Mouse (Mus musculus) natural killer cell, adult 2 months (primary cell): ENCODE measurements around the gene Ogn.
"Not testable (repeated sequence)": the region's sequence is repeated elsewhere in the genome, so short reads cannot be mapped to it uniquely, and the experiment has no call there.

Source experiments
- DNase-seq, 2 experiments: peaks; one replicate each; pipeline ENCODE4 v3.0.0; 2022; ENCODE audit warnings: low spot score in 2 of 2

The Ogn gene

DNA sequence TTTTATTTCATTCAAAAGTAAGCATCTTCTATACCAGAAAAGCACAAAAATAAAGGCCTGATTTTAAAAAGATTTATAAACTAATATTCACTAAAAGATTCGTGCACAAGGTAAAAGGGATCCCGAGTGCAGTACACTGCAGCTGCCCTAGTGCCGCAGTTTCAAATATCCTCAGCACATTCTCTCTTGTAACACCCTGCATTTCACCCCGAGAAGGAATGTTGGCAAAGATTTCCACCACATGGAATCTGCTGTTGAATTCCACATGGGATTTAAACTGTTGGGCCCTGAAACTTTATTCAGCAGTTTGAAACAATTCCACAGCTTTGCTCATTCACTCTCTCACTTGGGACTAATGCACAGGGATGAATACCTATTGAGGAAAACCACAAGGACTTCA lies at the start of gene Ogn:
Gene Ogn (plus strand): TSS at position 333 of the 400 bp plus-strand sequence.
- DNase-seq: no peak

DNA sequence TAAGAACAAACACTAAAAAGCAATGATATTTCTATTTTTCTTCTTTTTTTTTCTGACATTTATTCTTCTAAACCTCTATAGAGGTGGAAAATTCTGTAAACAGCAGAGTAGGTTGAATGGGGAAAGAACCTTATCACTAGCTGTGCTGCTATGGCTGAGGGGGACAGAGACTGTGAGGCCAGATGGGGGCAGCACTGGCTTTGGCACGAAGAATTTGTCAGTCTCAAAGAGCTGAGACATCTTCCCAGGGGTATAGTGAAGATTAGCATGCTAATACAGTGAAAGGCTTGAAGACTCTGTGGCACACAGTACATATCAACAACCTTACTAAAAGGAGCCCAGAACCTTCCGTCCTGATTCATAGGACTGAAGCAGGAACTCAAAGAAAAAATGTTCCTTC lies 48.7 kb upstream of the Ogn start:
- DNase-seq: no peak

DNA sequence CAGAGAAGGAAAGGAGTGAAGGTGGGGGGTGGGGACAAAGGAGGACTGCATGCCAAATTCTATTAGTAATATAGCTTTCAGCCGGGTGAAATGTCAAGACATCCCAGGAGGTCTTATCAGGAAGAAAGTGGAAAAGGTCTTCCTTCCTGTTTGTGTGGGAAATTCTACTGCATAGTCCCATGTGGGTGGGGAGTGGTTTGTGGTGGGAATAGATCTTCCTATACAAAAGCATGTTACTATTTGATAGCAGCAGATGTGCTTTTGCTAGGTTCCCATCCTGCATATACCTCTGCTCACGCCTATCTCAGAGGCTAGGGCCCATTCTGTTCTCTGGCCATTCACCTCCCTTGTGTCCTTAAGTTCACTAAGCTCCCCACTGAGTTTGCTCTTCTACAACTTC lies 47.0 kb upstream of the Ogn start:
- no peak for DNase-seq

DNA sequence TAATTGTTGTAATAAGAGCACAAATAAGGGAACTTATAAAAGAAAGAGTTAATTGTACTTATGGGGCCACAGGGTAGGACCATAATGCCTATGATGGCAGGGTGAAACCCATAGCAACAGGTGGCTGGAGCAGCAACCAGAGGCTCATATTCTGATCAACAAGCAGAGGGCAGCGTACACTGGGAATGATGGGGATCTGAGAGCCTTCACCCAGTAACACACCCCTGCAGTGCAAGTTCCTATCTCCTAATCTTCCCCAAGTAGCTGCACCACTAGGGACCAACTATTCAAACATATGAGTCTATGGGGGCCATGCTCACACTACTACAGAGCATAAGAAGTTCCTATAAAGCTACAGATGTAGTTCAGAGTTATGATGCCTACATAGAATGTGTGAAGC lies 43.5 kb upstream of the Ogn start:
- DNase-seq: no peak

DNA sequence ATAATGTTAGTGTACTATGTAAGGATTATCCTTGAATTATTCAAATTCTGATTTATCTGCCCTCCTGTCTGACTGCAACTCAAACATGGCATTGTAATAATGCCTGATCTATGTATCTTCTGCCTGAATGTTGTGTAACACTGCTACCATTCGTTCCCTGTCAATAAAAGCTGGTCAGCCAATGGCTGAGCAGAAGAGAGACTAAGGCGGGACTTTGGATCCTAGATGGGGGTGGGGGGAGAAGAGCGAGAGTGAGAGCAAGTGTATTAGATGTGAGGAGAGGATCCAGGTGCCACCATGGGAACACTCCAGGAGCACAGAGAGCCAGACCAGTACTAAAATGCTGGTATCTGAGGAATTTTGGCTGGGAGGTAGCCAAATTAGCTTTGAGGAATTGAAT lies 37.5 kb upstream of the Ogn start:
- DNase-seq: no peak

DNA sequence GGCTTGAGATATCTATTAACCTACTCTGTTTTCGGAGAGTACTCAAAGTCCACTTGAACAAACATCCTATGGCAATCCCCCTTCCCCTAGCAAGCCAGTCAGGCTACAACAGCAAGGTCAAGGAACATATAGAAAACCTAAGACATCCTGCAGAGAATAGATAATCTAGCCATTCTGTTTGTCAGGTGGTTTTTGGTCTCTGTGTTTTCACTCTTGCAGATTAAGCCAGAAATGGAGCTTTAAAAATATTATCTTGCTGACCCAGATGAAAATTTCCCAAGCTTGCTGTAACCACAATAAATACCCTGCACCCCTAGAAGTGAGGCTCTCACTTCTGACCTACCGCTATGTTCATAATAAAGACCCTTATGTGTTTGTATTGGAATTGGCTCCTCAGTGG lies 36.4 kb upstream of the Ogn start:
- DNase-seq: no peak

DNA sequence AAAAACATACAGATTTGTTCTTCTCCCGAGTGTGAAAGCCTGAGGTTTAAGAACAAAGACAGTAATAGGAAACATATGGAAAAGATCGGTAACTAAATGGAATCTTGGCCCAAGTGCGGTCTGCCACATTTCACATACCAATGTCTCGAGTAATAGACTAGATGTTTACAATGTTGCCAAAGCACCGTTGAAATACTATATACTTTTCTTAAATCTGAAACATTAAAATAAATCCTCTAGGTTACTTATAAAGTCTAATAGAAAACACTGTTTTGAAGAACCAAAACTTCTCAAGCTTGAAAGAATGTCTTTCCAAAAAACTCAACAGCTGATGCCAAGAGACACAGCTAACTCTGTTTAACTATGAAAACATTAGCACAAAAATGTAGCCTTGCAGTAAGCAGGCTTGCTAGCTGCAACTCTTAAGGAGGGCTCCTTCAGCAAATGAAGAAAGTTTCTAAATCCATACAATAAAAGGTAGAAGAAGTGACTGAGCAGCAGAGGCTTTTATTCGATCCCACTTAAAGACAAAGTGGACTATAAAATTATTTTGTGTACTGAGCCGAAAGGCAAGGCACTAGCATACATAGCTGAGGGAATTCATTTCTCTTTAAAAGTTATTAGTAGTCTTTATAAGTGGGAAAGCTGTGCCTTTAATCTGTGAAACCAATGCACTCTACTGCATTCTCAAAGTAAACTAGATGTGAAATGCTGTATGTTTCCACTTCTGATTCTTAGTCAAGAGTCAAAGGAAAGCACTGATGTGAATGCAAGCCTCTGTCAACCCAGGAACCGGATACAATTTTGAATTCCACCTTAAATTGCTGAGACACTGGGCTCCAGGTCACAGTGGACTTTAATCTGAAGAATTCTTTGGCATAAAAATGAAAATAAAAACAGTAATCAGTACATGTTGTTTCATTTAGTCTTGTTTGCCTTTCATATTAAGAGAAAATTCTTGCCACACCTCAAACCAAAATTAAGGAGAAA lies 26.0 kb upstream of the Ogn start, which contains the start of gene Omd:
Gene Omd (plus strand): TSS at position 922 of the 990 bp plus-strand sequence.
- DNase-seq: no peak

DNA sequence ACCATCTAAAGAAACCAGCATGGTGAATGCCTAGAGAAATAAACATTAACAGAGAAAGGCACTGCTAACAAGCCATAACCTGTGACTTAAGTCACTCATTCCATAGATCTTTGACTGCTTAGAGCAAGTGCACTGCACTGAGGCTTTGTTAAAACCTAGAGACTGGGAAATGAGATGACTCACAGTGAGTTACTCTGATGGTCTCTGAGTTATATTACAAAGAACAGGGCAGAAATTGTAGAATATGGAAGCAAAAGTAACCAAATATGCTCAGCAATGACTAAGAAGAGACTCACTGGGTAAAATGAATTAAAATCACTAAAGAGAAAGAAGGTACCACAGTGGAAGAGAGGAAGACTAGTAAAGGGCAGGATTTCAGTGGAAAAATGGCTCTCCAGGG lies 24.0 kb upstream of the Ogn start:
- no peak for DNase-seq

DNA sequence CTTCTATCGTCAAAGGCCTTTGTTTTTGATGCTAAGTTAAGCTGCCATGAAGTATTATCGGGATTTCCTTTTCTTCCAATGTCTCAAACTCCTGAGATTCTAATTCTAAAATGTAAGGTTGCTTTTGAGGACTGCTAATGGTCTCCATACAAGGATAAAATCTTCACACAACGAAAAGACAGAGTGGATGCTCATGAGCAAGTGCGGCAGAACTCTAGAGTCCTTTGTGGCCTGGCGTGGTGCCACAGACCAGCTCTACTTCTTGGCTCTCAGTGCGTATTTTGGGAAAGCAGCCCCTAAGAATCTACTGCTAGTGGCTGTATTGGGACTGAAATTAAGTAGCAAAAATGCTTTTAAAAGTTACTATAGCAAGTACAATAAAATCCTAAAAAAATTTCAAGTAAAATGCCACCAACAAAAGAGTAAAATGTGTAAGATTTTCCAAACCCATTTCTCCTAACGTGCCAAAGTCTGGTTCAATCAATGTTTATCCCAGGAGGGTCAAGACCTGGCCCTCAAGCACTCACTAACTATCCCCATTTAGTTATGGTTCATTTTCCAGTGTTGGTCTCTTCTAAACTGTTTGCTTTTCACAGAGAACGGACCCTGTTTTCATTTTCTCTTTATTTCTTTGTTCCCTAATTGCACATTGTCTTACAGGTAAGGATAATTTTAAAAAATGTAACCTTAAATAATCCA lies 23.4 kb upstream of the Ogn start:
- no peak for DNase-seq

DNA sequence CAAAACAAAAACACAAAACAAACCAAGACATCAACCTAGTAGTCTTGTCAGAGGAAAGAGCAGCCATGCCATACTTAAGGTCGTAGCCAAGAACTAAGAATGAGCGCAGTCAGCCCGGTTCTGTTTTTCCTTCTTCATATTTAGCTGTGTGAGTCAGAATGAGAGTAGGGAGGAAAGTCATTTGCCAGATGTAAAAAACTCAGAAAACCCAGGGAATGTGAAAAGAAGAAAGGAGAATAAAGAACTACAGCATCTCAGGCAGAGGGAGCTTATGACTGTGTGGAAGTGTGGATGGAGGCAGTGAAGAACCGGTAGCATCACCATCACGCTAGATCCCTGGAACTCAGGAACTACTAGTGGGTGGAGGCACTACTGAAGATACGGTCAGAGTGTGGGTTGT lies 21.8 kb upstream of the Ogn start:
- no peak for DNase-seq

DNA sequence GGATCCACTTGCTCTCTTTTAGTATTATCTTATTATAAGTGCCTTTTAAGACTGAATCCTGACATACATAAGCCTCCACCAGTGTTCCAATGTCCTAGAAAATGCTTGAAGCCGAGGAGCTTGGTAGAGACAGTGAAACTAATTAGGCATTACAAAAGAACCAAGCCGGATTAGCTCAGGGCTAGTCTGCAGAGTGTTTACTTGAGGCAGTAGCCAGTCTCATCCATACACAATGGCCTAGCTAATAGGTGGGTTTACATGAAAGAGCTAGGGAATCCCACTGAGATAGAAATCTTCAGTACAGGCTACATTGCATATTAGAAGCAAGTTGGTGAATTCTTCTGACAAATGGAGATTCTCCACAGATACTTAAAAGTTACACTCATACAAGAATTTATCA lies 5.3 kb upstream of the Ogn start:
- DNase-seq: not testable (repeated sequence)

DNA sequence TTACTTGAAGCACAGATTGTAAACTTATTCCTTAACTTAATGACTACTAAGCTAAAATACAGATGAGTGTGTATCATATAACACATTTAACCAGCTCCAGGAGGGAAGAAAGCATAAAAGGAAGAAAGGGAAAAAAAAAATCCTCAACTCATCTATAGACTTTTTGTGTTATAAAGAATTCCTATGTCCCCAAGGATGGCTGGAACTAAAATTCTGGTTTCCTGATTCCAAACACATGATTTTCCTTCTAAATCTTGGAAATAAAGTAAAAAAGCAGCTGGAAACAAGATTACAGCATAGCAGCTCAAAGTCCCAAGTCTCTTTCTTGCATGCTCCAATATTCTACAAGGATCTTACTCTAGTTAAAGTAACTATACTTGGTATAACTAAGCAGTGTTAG lies 4.2 kb upstream of the Ogn start:
- DNase-seq: no peak

DNA sequence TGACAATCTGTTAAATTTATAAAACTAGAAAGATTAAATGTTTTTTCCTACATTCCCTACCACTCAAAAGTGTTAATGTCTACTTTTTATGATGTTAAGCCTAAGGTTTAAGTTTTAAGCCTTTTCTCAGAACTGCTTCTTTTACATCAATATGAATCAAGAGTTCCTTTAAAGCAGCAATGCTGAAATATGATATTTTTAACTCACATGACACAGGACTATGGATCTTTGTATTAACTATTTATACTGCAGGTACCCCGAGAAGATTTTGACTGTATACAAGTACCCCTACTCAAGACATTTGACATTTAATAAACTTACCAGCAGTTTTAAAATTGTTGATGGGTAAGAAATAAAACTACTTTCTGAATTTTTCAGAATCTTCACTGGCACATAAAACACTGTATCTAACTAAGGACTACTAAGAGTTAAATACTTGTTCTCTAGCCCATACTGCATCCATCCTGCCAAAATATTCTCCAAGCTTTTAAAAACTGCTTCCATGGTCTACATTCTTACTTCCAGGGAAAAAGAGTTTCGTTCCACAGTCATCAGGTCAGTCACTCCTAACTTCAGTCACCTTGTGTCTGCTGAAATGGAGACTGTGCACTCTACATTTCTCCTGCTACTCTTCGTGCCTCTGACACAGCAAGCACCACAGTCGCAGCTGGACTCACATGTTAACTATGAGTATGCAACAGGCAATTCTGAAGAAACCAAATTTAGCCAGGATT lies 910 bp downstream of the Ogn start:
- no peak for DNase-seq

DNA sequence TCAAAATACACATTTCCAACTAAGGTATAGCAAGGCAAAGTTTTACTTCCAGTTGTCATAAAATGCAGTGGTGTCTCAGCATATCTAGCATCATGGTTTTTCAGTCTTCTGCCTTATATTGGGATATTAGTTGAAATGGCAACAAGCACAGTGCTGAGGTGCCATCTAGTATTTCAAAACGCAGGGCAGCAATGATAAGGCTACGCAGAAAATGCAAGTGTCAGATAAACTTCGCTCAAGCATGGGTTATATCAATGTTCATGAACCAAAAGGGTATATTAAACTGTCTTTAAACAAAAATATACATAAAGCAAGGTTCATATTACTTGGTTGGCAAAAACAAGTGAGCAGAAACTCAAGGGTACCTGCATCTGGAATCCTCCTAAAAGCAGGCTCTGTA lies 9.2 kb downstream of the Ogn start:
- no peak for DNase-seq

DNA sequence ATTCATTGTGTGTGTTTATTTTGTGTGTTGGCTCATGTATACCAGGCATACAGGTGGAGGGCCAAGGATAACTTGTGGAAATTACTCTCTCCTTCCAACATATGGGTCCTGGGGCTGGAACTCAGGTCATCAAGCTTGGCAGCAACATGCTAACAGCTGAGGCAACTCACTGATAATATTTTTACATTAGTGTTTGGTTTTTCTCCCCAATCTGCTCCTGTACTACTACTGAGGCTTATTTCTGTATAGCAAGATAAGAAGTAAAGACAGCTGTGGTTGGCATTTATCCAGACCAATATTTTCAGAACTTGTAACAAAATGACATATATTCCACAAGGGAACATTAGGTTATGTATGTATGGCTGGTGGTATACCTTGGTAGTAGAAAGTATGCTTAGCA lies 10.5 kb downstream of the Ogn start:
- no peak for DNase-seq

DNA sequence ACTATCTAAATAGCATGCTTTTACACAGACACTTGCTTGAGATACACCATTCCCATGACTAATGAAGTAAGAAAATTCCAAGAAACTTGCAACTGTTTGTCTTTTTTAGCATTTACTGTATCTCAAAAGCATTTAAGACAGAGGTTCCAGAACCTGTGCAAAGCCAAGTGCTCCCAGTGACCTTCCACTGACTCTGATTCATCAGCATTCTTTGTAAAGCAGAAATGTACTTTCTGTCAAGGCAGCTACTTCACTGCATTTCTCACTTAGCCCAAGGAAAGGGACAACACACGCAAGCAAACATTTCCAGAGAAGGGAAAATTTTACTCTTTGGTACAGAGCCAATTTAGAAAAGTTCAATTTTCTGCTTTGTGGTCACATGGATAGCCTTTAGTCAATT lies 15.4 kb downstream of the Ogn start:
- DNase-seq: no peak

DNA sequence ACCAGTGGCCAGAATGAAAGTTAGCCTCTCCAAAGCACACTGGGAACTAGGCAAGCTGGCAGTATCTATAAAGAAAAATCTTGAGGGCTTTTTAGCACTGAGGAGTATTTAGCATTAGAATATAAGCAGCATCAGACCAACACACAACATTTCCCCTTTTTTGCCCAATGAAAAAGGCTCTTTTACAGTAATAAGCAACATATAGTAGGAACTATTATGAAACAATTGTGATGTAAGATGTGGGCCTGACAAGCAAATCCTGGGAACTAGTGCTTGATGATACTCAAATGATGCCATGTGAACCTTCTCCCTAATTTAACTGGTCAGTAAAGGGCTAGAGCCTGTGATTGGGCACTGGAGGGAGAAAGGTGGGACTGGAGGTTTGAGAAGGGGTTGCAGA lies 20.3 kb downstream of the Ogn start:
- no peak for DNase-seq

DNA sequence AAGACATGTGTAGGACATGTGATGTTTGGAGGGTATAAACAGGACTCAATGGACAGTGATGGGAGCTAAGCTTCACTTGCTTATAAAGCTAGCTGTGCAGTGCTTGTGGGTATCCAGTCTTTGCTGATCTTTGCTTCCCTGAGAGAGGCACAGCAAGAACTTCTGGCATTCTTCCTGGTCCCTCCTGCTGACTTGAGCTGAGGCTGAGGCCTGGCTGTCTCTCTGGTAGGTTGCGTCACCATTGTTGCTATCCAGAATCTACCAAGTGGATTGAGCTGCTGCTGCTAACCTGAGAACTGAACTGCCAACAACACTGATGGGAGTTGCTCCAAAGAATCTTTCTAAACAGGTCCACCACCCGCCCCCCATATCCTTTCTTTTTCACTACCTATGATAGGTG lies 21.2 kb downstream of the Ogn start:
- no peak for DNase-seq

DNA sequence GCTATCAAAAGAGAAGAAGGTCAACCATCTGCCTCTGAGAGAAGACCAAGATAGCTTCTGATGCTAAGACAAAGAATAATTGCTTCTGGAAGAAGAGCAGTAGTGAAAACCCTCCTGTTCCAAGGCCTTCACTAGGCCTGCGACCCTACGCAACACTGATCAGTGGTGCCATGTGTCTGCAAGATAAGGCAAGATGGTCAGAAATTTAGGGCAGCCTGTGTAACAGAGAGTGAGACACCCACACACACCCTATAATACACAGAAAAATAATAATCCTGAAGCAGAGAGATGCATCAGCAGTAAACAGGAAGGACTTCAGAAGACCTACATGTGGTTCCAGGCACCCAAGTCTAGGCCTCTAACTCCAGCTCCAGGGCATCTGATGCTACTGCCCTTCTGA lies 32.1 kb downstream of the Ogn start:
- no peak for DNase-seq

DNA sequence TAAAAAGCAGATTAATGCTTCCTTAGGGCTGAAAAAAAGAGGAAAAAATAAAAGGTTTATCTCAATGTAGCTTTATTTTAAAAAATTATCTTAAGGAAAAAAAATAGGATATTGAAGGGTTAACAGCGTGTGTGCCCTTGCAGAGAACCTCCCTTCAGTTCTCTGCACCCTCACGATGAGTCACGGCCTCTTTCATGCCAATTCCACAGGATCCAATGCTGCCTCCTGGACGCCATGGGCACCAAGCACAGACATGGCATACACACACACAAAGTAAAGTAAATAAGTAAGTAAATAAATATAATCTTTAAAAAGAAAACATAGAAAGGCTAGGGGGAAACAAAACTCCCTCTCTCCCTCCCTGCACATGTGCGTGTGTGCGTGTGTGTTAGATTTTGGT lies 34.8 kb downstream of the Ogn start:
- DNase-seq: no peak

DNA sequence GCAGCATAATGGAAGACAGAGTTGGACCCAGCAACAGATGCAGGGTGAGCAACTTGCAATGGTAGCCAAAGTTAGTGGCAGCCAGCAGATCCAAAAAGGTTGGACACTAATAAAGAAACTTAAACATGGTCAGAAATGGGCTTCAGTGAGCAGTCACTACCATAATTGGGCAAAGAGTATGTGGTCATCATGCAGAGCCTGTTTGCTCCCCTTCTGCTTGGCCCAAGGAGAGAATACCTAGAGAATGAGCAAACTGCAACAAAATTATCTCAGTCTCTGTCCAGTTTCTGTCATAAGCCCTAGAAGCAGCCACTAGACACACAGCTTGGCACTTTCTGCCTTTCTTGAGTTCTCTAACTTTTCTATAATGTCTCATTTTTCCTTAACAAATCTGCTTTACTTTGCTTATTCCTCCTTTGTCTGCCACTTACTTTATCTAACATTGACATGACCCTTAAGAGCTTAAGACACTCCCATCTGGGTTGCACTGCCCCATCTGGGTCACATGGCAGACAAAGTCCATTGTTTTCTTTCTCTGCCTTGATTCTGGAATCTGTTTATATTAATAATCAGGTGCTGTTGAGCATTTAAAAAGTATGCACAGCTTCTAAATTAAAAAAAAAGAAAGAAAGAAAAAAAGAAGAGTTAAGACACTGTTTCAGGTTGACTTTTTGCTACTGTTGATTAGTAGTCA lies 36.0 kb downstream of the Ogn start:
- DNase-seq: no peak
